Mouse (Mus musculus) limb, embryonic 15.5 days (tissue): ENCODE measurements at regions not wholly inside any gene's neighbourhood (a gene's known extent, or its start where the extent isn't known, plus 50 kb on each side); places are given as distances from the start of the nearest gene placed in this dataset.
"Not testable (repeated sequence)": the region's sequence is repeated elsewhere in the genome, so short reads cannot be mapped to it uniquely, and the experiment has no call there.

Source experiments
- ATAC-seq: fragments of 200-750 bp; cut with Nextera tagmentation; 2 replicates; pipeline ENCODE4 v1.8.0; 2017; ENCODE audit warnings: low read depth, moderate TSS enrichment; ENCODE audit not compliant: insufficient number of reproducible peaks, low FRiP score, low TSS enrichment
- H3K27ac ChIP-seq: fragments of 300-500 bp; sonication (generic); 2 replicates; pipeline ENCODE4 v1.5.1; 2015; ENCODE audit warnings: moderate library complexity, mild to moderate bottlenecking, inconsistent platforms
- H3K27me3 ChIP-seq: fragments of 300-500 bp; sonication (generic); 2 replicates; pipeline ENCODE4 v1.6.1; 2015; ENCODE audit warnings: inconsistent platforms
- H3K36me3 ChIP-seq: fragments of 300-500 bp; sonication (generic); 2 replicates; pipeline ENCODE4 v1.6.1; 2015; ENCODE audit warnings: inconsistent platforms
- H3K4me1 ChIP-seq: fragments of 300-500 bp; sonication (generic); 2 replicates; pipeline ENCODE4 v1.6.1; 2015; ENCODE audit warnings: inconsistent platforms
- H3K4me2 ChIP-seq: fragments of 300-500 bp; sonication (generic); 2 replicates; pipeline ENCODE4 v1.6.1; 2015; ENCODE audit warnings: mild to moderate bottlenecking, inconsistent platforms
- H3K4me3 ChIP-seq: fragments of 300-500 bp; sonication (generic); 2 replicates; pipeline ENCODE4 v1.5.1; 2015; ENCODE audit warnings: mild to moderate bottlenecking, inconsistent platforms
- H3K9ac ChIP-seq: fragments of 300-500 bp; sonication (generic); 2 replicates; pipeline ENCODE4 v1.6.1; 2015; ENCODE audit warnings: inconsistent platforms
- H3K9me3 ChIP-seq: fragments of 300-500 bp; sonication (generic); 2 replicates; pipeline ENCODE4 v1.6.1; 2016; ENCODE audit warnings: inconsistent platforms
- WGBS: fragments of 180-500 bp; shearing (Covaris S2); methylation state at CpG from one replicate; pipeline ENCODE4 v1.1.7; 2015; 5-methylcytosine and 5-hydroxymethylcytosine counted together

- Histone ChIP-seq H3K9me3 (no peaks in the 10 kb centered on the region), H3K4me1 (no peaks in the 10 kb centered on the region), H3K9ac (no peak overlapping the region), H3K4me2 (no peak overlapping the region), H3K27ac (no peak overlapping the region), H3K4me3 (no peak overlapping the region), H3K27me3 (no peaks in the 10 kb centered on the region), H3K36me3 (no peaks in the 10 kb centered on the region)
- no peak for ATAC-seq
Observed at GRCm38 (mm10) chr3:40297120-40297519, 234.0 kb upstream of the Intu start.

- no peaks in the 10 kb centered on the region for H3K36me3 ChIP-seq
- 0 out of 2 replicates have a peak, but pooled peaks cover 3% of the 10 kb centered on the region for H3K4me1 ChIP-seq
- no peaks in the 10 kb centered on the region for H3K27me3 ChIP-seq
- no peak overlapping the region for H3K4me2 ChIP-seq
- H3K4me3 ChIP-seq, result no peak overlapping the region
- no peak for ATAC-seq
- 14% methylated on average over 5 of the region's 5 CpGs for WGBS
- no peak overlapping the region for H3K9ac ChIP-seq
- no peaks in the 10 kb centered on the region for H3K9me3 ChIP-seq
- H3K27ac ChIP-seq, result no peak overlapping the region; the same call in 1 of the 2 replicates
Observed at GRCm38 (mm10) chr3:40320319-40320718, 210.8 kb upstream of the Intu start.

GRCm38 (mm10) chr3:40325872-40326803 lies 204.9 kb upstream of the Intu start:
- WGBS, result 38% methylated on average over 22 of the region's 22 CpGs
- no peaks in the 10 kb centered on the region for H3K9me3 ChIP-seq
- no peak for ATAC-seq
- no peaks in the 10 kb centered on the region for H3K27me3 ChIP-seq
- H3K9ac ChIP-seq, result no peak overlapping the region
- H3K4me1 ChIP-seq, result peaks cover 12% of the 10 kb centered on the region; the same call in 1 of the 2 replicates
- H3K27ac ChIP-seq, result peak overlapping the region; percentile 54; the same call in 1 of the 2 replicates
- no peak overlapping the region for H3K4me3 ChIP-seq
- no peak overlapping the region for H3K4me2 ChIP-seq
- no peaks in the 10 kb centered on the region for H3K36me3 ChIP-seq

GRCm38 (mm10) chr3:40339492-40340030 lies 191.5 kb upstream of the Intu start:
- Histone ChIP-seq H3K36me3 (no peaks in the 10 kb centered on the region), H3K27me3 (no peaks in the 10 kb centered on the region), H3K27ac (no peak overlapping the region), H3K4me3 (no peak overlapping the region), H3K9ac (no peak overlapping the region), H3K9me3 (no peaks in the 10 kb centered on the region), H3K4me2 (no peak overlapping the region), H3K4me1 (no peaks in the 10 kb centered on the region)
- 89% methylated on average over 5 of the region's 5 CpGs for WGBS
- ATAC-seq, result no peak

GRCm38 (mm10) chr3:40355103-40355502 lies 176.0 kb upstream of the Intu start:
- 67% methylated on average over 4 of the region's 4 CpGs for WGBS
- no peak overlapping the region for H3K4me2 ChIP-seq
- no peak for ATAC-seq

GRCm38 (mm10) chr3:40368421-40368820 lies 162.7 kb upstream of the Intu start:
- Histone ChIP-seq H3K4me1 (no peaks in the 10 kb centered on the region), H3K27ac (no peak overlapping the region), H3K9me3 (no peaks in the 10 kb centered on the region), H3K36me3 (no peaks in the 10 kb centered on the region), H3K4me3 (no peak overlapping the region), H3K27me3 (no peaks in the 10 kb centered on the region), H3K4me2 (no peak overlapping the region), H3K9ac (no peak overlapping the region)
- WGBS, result 67% methylated on average over 4 of the region's 4 CpGs
- no peak for ATAC-seq

More at GRCm38 (mm10) chr3:40355103-40355502, 176.0 kb upstream of the Intu start:
- Histone ChIP-seq H3K4me3 (no peak overlapping the region), H3K9me3 (no peaks in the 10 kb centered on the region), H3K9ac (no peak overlapping the region), H3K27me3 (no peaks in the 10 kb centered on the region), H3K36me3 (no peaks in the 10 kb centered on the region), H3K27ac (no peak overlapping the region), H3K4me1 (no peaks in the 10 kb centered on the region)

- H3K4me1 ChIP-seq, result no peaks in the 10 kb centered on the region
- WGBS, result 58% methylated on average over 7 of the region's 7 CpGs
- H3K9ac ChIP-seq, result no peak overlapping the region
- no peak for ATAC-seq
- no peak overlapping the region for H3K27ac ChIP-seq
- no peaks in the 10 kb centered on the region for H3K27me3 ChIP-seq
- no peaks in the 10 kb centered on the region for H3K9me3 ChIP-seq
- no peaks in the 10 kb centered on the region for H3K36me3 ChIP-seq
- H3K4me3 ChIP-seq, result no peak overlapping the region
- H3K4me2 ChIP-seq, result no peak overlapping the region
Observed at GRCm38 (mm10) chr3:40371411-40371810, 159.7 kb upstream of the Intu start.

- not testable (repeated sequence) for H3K9me3 ChIP-seq, H3K9ac ChIP-seq, H3K27ac ChIP-seq, H3K4me3 ChIP-seq, H3K27me3 ChIP-seq, ATAC-seq, H3K4me2 ChIP-seq, H3K36me3 ChIP-seq
- peaks cover 12% of the 10 kb centered on the region for H3K4me1 ChIP-seq
Observed at GRCm38 (mm10) chr3:40376220-40376619, 154.9 kb upstream of the Intu start.

GRCm38 (mm10) chr3:40377416-40377815 lies 153.7 kb upstream of the Intu start:
- ATAC-seq, result 0 out of 2 replicates have a peak, but pooled peaks have one; percentile 14
- 43% methylated on average over 7 of the region's 7 CpGs for WGBS

GRCm38 (mm10) chr3:40379063-40379462 lies 152.0 kb upstream of the Intu start:
- Histone ChIP-seq H3K27me3 (no peaks in the 10 kb centered on the region), H3K9me3 (no peaks in the 10 kb centered on the region), H3K27ac (no peak overlapping the region), H3K9ac (no peak overlapping the region), H3K4me1 (peaks cover 12% of the 10 kb centered on the region), H3K36me3 (no peaks in the 10 kb centered on the region), H3K4me2 (no peak overlapping the region), H3K4me3 (no peak overlapping the region)
- WGBS, result 92% methylated on average over 2 of the region's 2 CpGs
- ATAC-seq, result no peak

More at GRCm38 (mm10) chr3:40377416-40377815, 153.7 kb upstream of the Intu start:
- peaks cover 12% of the 10 kb centered on the region for H3K4me1 ChIP-seq
- H3K36me3 ChIP-seq, result no peaks in the 10 kb centered on the region
- H3K9ac ChIP-seq, result no peak overlapping the region
- H3K9me3 ChIP-seq, result no peaks in the 10 kb centered on the region
- H3K27me3 ChIP-seq, result no peaks in the 10 kb centered on the region
- no peak overlapping the region for H3K4me3 ChIP-seq
- H3K27ac ChIP-seq, result peak overlapping the region; percentile 50
- H3K4me2 ChIP-seq, result no peak overlapping the region

- Histone ChIP-seq H3K36me3 (no peaks in the 10 kb centered on the region), H3K27ac (no peak overlapping the region), H3K9me3 (no peaks in the 10 kb centered on the region), H3K9ac (no peak overlapping the region), H3K4me2 (no peak overlapping the region), H3K27me3 (no peaks in the 10 kb centered on the region), H3K4me1 (0 out of 2 replicates have a peak, but pooled peaks cover 3% of the 10 kb centered on the region), H3K4me3 (no peak overlapping the region)
- no peak for ATAC-seq
- 43% methylated on average over 6 of the region's 6 CpGs for WGBS
Observed at GRCm38 (mm10) chr3:40391631-40392030, 139.5 kb upstream of the Intu start.

GRCm38 (mm10) chr3:40398184-40398583 lies 132.9 kb upstream of the Intu start:
- H3K36me3 ChIP-seq, result no peaks in the 10 kb centered on the region
- ATAC-seq, result no peak
- H3K27me3 ChIP-seq, result no peaks in the 10 kb centered on the region
- no peaks in the 10 kb centered on the region for H3K9me3 ChIP-seq
- WGBS, result 12% methylated on average over 12 of the region's 12 CpGs
- peak overlapping the region; percentile 14 for H3K4me3 ChIP-seq
- H3K9ac ChIP-seq, result no peak overlapping the region
- H3K4me1 ChIP-seq, result peaks cover 12% of the 10 kb centered on the region
- H3K27ac ChIP-seq, result no peak overlapping the region
- H3K4me2 ChIP-seq, result peak overlapping the region; percentile 35
